Mouse (Mus musculus) CD4-positive helper T cell, adult 2 months (primary cell): Measurements from ENCODE around the gene Pcbd1.

ENCODE experiments used
- DNase-seq: peaks from one replicate; pipeline ENCODE4 v3.0.0-alpha.2; 2012; ENCODE audit warnings: low read depth, missing footprints, low spot score

Pcbd1 gene

GRCm38 (mm10) chr10:61089170-61090142 lies at the start of gene Pcbd1:
Gene Pcbd1, plus strand, starts transcription at chr10:61089331.
- DNase-seq = no peak

DNA sequence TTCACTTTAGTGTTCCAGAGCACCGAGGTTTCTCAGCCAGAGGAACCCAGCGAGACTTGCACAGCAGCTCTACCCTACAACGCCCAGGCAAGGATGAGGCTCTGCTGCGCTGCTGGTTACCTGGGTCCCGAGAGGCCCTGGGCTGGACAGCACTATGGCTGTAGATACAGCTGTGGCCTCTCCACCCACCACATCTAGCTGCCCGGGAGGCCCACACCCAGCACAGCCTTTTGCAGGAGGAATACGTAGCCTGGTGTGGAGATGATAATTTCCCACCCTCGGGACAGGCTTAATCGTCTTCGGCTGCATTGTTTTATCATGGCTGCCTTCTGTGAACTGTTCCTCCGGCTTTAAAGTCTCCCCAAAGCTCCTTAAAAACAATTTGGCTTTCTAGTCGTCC lies 49.5 kb upstream of the Pcbd1 start:
- no peak for DNase-seq

DNA sequence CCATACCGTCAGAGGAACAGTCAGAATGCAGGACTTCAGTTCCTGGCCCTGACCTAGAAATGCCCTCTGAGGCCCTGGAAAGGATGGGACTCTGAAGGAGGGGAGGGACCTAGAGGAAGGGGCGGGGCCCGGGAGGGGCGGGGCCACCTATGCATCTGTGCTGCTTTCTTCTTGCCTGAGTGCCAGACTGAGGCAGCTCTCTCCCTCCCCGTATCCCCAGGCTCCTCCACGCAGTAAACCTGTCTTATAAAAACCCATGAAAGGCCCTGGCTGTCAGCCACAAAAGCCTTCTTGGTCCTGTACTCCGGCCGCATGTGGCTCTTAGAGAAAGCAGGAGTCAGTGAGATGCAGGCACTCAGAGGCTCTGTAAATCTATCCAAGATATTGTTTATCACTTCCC lies 44.0 kb upstream of the Pcbd1 start:
- DNase-seq = no peak

DNA sequence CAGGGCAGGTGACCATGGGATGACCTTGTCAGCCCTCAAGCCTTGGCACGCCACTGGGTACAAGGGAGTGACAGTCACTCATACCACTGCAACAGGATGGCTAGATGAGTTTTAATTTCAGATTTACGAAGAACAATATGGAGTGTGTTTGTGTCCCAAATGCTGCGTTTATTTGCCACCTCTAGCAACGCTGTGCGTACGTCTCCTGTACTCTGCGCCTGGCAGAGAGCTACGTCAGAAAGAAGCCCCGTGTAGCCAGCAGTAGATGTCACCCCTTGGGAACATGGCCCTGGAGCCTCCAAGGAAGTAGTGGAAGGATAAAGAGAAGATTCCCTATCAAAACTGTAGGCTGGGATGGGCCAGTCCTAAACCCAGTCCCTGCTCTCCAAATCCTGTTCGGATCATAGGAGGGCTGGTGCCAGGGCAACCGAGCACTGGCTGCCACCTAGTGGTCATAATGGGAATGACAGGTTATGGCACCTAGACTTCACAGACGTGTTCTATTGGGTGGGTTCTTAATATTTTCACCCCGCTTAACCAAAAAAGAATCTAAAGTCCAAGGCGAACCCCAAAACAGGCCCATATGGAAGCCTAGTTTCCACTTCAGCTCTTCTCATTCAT lies 37.0 kb upstream of the Pcbd1 start:
- peak; percentile 42 for DNase-seq

GRCm38 (mm10) chr10:61056661-61057060 lies 32.5 kb upstream of the Pcbd1 start:
- no peak for DNase-seq

DNA sequence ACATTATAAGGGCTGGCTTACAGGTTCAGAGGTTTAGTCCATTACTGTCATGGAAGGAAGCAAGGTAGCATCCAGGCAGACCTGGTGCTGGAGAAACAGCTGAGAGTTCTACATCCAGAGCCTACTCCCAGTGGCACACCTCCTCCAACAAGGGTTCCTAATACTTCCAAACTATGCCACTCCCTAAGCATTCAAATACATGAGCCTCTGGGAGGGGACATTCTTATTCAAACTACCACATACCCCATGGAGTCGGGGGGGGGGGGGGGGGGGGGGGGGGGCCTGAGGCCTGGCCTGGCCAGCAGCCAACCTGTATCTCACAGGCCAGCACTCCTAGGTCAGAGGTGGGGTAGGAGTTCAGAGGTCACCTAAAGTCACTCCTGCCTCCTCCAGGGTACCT lies 30.0 kb upstream of the Pcbd1 start:
- no peak for DNase-seq

- DNase-seq = no peak
These were observed 29.5 kb upstream of the Pcbd1 start for GRCm38 (mm10) chr10:61059543-61060110.

GRCm38 (mm10) chr10:61063271-61063864 lies 25.8 kb upstream of the Pcbd1 start:
- no peak for DNase-seq

DNA sequence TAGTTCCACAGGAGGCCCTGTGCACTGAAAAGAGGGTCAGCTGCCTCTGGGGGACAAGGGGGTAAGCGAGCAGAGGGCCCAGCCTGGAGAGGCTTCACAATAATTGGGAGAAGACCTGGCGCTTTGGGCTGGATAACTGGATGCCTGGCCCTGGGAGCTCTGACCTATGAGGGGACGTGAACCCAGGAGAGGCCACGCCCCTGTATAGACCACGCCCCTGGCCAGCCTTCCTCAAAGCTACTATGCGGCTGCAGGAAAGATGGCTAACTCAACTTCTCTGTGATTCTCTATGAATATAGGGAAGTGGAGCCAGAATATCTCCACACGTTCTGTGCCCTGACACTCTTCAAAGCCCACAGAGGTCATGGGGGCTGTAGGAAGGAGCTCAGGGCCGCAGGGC lies 24.5 kb upstream of the Pcbd1 start:
- DNase-seq = no peak

GRCm38 (mm10) chr10:61065287-61066005 lies 23.7 kb upstream of the Pcbd1 start:
- DNase-seq = no peak

- peak; percentile 49 for DNase-seq
These were observed 20.5 kb upstream of the Pcbd1 start for GRCm38 (mm10) chr10:61068436-61069192.

- no peak for DNase-seq
These were observed 19.9 kb upstream of the Pcbd1 start for GRCm38 (mm10) chr10:61069248-61069647.

DNA sequence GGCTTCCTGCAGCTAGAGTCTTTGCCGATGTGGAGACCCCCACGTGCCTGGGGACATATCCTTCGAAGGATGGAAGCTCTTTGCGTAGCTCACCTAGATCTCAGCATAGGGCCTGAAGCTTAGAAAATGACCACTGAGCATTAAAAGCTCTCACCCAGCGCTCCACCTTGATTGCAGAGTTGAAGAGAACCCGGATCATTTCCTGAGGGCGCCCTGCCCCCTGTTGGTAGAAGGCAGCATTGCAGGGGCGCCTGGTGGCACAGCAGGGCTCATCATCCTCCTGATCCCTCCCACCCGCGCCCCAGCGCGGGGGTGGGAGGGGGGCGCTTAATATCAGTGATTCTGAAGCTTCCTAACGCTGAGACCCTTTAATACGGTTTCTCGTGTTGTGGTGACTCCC lies 16.8 kb upstream of the Pcbd1 start:
- peak; percentile 36 for DNase-seq

DNA sequence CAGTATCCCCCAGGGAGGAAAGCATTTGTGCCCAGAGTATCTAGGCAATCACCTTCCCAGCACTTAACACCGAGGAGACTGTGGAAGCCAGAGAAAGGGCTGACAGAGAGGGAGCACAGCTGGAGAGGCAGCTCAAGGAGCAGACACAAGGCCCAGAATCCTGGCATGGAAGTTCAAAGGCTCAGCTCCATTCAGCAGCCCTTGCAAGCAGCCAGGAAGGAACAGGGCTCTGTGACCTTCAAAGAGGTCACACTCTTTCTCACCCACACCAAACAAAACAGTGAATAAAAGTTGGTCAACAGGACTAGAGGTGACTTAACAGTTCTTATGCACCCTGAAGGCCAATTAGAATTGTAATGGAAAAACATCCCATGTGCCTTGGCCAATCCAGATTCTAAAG lies 14.5 kb upstream of the Pcbd1 start:
- DNase-seq = no peak

GRCm38 (mm10) chr10:61075607-61076006 lies 13.5 kb upstream of the Pcbd1 start:
- no peak for DNase-seq

- DNase-seq = peak; percentile 47
These were observed 8.8 kb upstream of the Pcbd1 start for GRCm38 (mm10) chr10:61080227-61080930.

DNA sequence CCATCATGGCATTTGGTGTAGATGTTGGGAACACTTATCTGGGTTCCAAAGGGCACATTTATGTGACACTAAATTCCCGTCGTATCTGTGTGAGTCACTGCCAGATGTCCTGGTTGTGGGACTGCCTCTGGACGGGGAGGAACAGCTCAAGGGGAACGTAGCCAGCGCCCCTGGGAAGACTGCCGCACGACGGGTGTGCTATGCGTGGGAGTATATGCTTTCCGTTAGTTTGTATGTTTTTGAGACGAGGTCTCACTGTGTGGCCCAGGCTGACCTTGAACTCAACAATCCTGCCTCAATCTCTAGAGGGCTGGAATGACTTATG lies 8.2 kb upstream of the Pcbd1 start:
- DNase-seq = no peak

DNA sequence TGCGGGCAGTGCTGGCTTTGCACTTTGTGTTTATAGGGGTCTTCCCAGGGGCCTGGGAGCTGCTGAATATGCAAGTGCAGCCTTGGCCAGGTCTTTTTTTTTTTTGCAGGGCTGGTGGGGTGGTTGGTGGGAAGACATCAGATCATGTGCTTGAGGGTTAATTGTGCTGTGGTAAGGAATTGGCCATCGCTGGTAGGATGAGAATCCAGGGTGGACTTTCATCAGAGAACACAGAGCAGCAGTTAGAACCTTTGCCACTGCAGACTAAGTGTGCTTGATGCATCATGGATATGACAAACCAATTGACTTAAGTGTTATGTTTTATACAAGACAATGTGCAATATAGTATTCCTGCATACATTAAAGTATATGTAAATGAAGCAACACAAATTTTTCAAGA lies 3.8 kb upstream of the Pcbd1 start:
- DNase-seq = no peak

- no peak for DNase-seq
These were observed 2.6 kb upstream of the Pcbd1 start for GRCm38 (mm10) chr10:61086502-61086901.

- DNase-seq = no peak
These were observed 663 bp upstream of the Pcbd1 start for GRCm38 (mm10) chr10:61088468-61088867.
